Mouse (Mus musculus): ENCODE data around the gene Thbs4.
A peak's percentile ranks its signal among the peaks of the same experiment; 100 is the strongest.

The Thbs4 gene

GRCm38 (mm10) chr13:92711821-92712220 lies 82.8 kb downstream of the Thbs4 start:
- DNase-seq: no peak

- DNase-seq: no peak
Observed at GRCm38 (mm10) chr13:92710361-92710760, 84.3 kb downstream of the Thbs4 start.

- no peak for DNase-seq
Observed at GRCm38 (mm10) chr13:92709535-92709934, 85.1 kb downstream of the Thbs4 start.

DNA sequence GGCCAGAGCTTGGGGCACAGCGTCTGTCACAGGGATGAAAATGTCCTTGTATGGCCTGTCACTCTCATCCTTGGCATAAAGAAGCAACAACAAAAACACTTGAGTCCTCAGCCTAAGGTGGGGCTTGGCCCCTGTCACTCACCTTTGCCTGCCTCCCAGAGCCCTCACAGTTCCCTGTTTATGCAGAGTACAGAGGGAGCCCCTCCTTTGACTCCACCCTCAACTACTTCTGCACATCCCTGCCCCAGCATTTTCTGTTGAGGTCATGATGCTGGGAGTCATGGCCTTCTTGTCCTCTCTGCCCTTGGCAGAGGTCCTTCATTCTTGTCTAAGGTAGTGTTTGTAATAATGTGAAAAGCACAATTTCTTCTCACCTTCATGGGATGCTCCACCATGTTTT lies 86.2 kb downstream of the Thbs4 start:
- DNase-seq: no peak

- DNase-seq: no peak
Observed at GRCm38 (mm10) chr13:92707941-92708340, 86.7 kb downstream of the Thbs4 start.

GRCm38 (mm10) chr13:92706342-92707061 lies 88.1 kb downstream of the Thbs4 start:
- no peak for DNase-seq

GRCm38 (mm10) chr13:92705016-92705535 lies 89.5 kb downstream of the Thbs4 start:
- DNase-seq: no peak

- peak; percentile 31 for DNase-seq
Observed at GRCm38 (mm10) chr13:92704189-92704588, 90.4 kb downstream of the Thbs4 start.

DNA sequence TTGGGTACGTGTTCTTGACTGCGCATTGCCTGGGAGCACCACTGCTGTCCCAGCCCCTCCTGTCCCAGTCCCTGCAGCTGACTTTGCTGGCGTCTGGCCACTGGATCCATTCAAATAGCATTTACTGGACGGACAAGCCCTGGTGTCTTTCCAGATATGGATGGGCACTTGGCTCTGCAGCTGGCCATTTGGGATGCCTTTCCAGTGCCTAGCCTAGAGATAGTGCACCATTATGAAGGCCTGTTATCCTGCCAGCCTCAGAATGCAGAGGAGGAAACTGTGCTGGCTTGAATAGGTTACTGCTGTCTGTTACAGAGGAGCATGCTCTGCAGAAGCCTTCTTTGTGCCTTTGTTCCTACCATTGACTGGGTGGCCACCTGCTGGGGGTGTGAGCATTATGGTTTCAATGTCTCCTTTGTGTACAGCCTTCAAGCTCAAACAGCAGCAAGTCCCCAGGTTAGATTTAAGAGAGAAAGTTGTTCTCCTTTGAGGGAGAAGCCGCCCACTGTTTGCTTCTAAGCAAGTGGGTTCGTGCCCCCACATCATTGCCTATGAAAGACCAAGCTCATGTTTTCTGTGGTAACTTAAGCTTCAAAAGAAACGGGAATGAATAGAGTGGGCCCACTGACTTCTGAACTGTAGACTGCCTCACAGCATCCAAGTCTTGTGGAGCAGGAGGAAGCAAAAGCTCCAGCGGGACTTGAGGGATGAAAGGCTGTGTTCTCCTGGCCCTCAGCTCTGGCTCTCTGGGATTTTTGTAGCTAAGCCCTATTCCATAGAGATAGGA lies 91.2 kb downstream of the Thbs4 start:
- peak; percentile 38 for DNase-seq

- DNase-seq: no peak
Observed at GRCm38 (mm10) chr13:92702035-92702434, 92.6 kb downstream of the Thbs4 start.
